Mouse (Mus musculus) retina, postnatal 1 day (tissue): Measurements from ENCODE around the gene Arid2.
A peak's percentile ranks its signal among the peaks of the same experiment; 100 is the strongest.
"Not testable (repeated sequence)": the region's sequence is repeated elsewhere in the genome, so short reads cannot be mapped to it uniquely, and the experiment has no call there.

ENCODE experiments used
- DNase-seq: peaks from one replicate; pipeline ENCODE4 v3.0.0-alpha.2; 2012

Gene Arid2

GRCm38 (mm10) chr15:96286015-96286934, 1.0 kb upstream of the Arid2 start:
- DNase-seq, result peak; percentile 97

- DNase-seq, result no peak
These were observed 404 bp upstream of the Arid2 start for GRCm38 (mm10) chr15:96286935-96287292.

- peak; percentile 73 for DNase-seq
These were observed 888 bp downstream of the Arid2 start for GRCm38 (mm10) chr15:96287976-96288835.

DNA sequence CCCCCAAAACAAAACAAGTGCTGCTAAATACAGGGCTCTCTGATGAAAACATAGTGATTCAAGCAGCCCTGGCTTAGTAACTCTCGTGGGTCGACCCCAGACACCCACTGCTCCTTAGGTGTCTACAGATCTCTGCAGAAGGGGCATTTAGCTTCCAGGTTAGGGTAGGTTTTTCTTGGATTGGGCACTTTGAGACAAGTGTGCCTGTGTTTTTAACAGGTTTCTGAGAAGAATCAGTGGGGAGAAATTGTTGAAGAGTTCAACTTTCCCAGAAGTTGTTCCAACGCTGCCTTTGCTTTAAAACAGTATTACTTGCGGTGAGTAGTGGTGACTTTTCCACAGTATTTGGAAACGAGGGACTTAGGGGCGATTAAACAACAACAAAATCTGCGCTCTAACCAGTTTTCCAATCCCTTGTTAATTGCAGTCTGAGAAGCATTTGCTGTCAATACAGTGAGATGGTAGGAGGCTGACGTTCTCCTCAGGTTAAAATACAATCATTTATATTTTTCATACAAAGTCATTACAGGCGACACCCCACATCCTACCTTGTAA, 1.6 kb downstream of the Arid2 start:
- DNase-seq, result no peak

DNA sequence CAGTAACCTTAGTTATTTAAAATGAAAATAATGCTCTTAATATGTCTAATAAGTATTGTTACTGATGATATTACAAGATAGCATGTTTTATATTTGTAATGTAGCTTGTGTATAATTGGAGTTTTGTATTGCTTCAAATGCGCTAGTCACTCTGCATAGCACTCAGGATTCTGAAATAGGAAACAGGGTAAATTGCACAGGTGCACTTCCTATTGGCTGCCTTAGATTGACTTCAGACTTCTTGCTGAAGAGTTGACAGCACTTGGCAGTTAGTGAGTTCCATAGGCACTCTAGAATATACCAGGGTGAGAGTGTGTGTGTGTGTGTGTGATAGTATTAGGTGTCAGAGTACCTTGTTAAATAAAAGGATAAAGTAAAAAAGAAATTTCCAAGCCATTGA, 2.7 kb downstream of the Arid2 start:
- DNase-seq, result no peak

- DNase-seq, result no peak
These were observed 6.1 kb downstream of the Arid2 start for GRCm38 (mm10) chr15:96293444-96293843.

DNA sequence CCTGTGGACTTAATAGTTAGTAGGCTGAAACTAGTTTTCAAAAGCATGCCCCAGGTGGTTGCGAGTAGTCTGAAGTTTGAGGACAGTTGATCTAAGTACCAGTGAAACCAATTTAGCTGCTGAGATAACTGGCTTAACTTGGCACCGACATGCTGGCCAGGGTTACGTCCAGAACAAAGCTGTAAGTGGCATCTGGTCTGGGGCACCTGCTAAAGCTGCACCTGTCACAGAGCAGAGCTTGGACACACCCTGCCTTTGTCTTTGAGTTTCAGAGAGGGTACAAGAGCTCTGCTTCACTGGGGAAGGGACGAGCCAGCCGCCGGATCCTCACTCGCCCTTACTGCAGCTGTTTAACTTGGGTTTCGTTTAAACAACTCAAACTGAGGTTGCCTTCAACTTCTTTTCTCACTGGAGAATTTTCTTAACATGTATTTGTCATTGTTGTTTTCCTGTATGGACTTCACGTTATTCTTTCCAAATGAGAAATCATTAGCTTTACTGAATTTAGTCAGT, 9.8 kb downstream of the Arid2 start:
- no peak for DNase-seq

- DNase-seq, result no peak
These were observed 10.4 kb downstream of the Arid2 start for GRCm38 (mm10) chr15:96297623-96298188.

GRCm38 (mm10) chr15:96309310-96309709, 22.0 kb downstream of the Arid2 start:
- DNase-seq, result no peak

GRCm38 (mm10) chr15:96312902-96313301, 25.6 kb downstream of the Arid2 start:
- DNase-seq, result no peak

DNA sequence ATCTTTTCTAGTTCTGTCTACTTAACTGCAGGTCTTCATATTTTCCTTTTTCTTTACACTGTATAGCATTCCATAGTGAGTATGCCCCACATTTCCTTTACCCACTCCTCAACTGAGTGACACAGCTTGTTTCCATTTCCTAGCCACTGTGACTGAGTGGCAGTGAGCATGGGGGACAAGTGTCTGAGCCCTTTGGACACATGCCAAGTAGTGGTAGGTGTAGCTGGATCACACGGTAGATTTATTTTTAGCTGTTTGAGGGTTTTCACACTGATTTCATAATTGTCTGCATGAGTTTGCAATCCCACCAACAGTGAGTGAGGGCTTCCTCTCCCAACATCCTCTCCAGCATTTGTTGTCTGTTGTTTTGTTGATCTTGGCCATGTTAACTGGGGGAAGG, 28.3 kb downstream of the Arid2 start:
- peak; percentile 17 for DNase-seq

GRCm38 (mm10) chr15:96319335-96319734, 32.0 kb downstream of the Arid2 start:
- DNase-seq, result no peak

GRCm38 (mm10) chr15:96325726-96326328, 38.5 kb downstream of the Arid2 start:
- DNase-seq, result no peak

- DNase-seq, result not testable (repeated sequence)
These were observed 41.4 kb downstream of the Arid2 start for GRCm38 (mm10) chr15:96328722-96329121.

- DNase-seq, result no peak
These were observed 43.2 kb downstream of the Arid2 start for GRCm38 (mm10) chr15:96330536-96330935.

- DNase-seq, result peak; percentile 48
These were observed 45.3 kb downstream of the Arid2 start for GRCm38 (mm10) chr15:96332468-96333213.

DNA sequence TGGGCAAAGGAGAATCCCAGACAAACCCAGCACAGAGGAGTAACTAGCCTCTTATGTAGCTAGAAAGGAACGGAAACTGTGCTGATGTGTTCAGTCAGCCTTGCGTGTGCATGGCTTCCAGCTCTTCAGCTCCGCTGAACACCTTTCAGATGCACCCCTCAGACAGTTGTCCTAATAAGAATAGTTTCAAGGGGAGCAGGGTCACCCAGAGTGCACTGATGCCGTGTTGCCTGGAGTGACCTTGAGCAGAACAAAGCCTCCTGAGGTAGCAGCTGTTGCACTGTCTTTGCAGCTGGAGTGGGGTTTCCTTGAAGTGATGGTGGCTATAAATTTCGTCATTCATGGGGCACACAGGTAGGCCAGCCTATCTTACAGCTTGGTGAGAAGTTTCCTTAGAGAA, 46.0 kb downstream of the Arid2 start:
- DNase-seq, result peak; percentile 61

- DNase-seq, result no peak
These were observed 53.6 kb downstream of the Arid2 start for GRCm38 (mm10) chr15:96340924-96341323.

DNA sequence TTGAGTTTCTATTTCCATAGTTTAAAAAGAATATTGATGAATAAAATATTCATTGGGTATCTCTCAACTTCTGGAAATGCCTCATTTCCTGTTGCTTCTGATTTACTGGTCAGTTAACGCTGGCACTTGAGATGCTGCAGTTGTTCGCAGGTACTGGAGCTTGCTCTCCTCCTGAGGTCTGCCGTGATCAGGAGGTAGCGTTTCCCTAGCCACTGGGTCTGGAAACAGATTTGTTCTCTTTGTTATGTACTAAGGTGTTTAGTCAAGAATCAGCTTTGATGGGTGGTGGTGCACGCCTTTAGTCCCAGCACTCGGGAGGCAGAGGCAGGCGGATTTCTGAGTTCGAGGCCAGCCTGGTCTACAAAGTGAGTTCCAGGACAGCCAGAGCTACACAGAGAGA, 54.8 kb downstream of the Arid2 start:
- DNase-seq, result no peak

DNA sequence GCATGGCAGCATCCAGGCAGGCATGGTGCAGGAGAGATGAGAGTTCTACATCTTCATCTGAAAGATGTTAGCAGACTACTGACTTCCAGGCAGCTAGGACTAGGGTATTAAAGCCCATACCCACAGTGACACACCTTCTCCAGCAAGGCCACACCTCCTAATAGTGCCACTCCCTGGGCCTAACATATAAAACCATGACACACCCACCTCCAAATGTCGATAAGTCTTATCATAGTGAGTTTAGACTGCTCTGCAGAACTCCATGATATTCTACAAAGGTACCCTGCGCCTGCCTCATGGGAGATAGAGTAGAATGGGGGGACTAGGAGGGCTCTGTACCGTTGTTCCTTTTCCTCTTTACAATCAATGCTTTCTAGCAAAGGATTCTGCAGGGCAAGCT, 55.6 kb downstream of the Arid2 start:
- no peak for DNase-seq

DNA sequence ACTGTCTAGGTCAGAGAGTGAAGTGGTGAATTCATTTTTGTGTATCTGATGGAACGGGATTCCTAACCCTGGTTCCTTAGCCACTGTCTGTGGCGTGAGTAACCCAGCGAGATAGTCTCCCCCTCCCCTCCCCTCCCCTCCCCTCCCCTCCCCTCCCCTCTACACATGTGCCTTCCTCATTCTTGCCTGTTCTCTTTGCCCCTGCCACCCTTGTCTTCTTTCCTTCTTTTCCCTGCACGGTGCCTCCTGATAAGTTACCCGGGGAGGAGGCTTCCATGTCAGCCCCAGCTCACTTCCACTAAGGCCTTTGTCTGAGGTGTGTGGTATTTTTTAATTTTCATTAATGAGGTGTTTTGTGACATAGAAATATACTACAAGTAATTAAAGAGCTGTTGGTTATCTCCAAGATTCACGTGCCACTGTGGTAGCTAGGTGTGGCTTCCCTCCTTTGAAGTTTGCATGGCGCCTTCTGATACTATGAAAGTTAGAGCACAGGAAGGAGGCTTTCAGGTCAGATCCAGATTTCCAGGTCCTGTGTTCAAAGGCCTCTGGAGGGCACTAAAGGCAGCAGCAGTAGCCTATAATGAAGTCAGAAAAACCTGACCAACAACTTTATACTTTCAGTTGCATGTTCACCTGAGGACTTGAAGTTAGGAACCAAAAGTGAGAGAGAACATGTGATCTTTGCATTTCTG, 57.4 kb downstream of the Arid2 start:
- peak; percentile 8 for DNase-seq
